Mouse (Mus musculus): ENCODE data around the gene Lamb1. TPM values are rescaled to one million over a fixed set of nuclear protein-coding genes. Genes with fewer than 3 reads are reported as not detected.

The Lamb1 gene
- polyA plus RNA-seq, 1 experiment from 2014 or later, result 17.8 TPM

- Histone ChIP-seq H3K27me3 (ENCODE audit: low read depth, poor library complexity, severe bottlenecking) (no peaks in the 10 kb centered on the region), H3K4me1 (peaks cover 8% of the 10 kb centered on the region), H3K36me3 (no peaks in the 10 kb centered on the region), H3K9me3 (replicated peaks) (no peaks in the 10 kb centered on the region), H3K4me3 (no peak overlapping the region), H3K27ac (replicated peaks) (no peak overlapping the region)
- WGBS, result 80% methylated on average over 4 of the region's 4 CpGs
- DNase-seq (ENCODE audit: low spot score), result no peak
Measured at GRCm38 (mm10) chr12:31239798-31240197, 25.2 kb upstream of the Lamb1 start.

- Histone ChIP-seq H3K9me3 (replicated peaks) (no peaks in the 10 kb centered on the region), H3K36me3 (no peaks in the 10 kb centered on the region), H3K27ac (replicated peaks) (no peak within 1 kb of the TSS), H3K4me3 (no peak within 1 kb of the TSS), H3K27me3 (ENCODE audit: low read depth, poor library complexity, severe bottlenecking) (no peaks in the 10 kb centered on the region), H3K4me1 (peaks cover 8% of the 10 kb centered on the region)
- DNase-seq (ENCODE audit: low spot score), result no peak
- WGBS, result 87% methylated on average over 5 of the region's 5 CpGs
Measured at GRCm38 (mm10) chr12:31240470-31240869, 24.6 kb upstream of the Lamb1 start, which contains the start of gene Gm6993. TSS of gene Gm6993 (plus strand) at chr12:31240770.

- Histone ChIP-seq H3K27ac (replicated peaks) (no peak overlapping the region), H3K9me3 (replicated peaks) (no peaks in the 10 kb centered on the region), H3K4me3 (no peak overlapping the region), H3K4me1 (peaks cover 15% of the 10 kb centered on the region), H3K27me3 (ENCODE audit: low read depth, poor library complexity, severe bottlenecking) (no peaks in the 10 kb centered on the region), H3K36me3 (no peaks in the 10 kb centered on the region)
- no peak for DNase-seq (ENCODE audit: low spot score)
- WGBS, result 85% methylated on average over 6 of the region's 6 CpGs
Measured at GRCm38 (mm10) chr12:31241595-31242342, 23.3 kb upstream of the Lamb1 start.

DNA sequence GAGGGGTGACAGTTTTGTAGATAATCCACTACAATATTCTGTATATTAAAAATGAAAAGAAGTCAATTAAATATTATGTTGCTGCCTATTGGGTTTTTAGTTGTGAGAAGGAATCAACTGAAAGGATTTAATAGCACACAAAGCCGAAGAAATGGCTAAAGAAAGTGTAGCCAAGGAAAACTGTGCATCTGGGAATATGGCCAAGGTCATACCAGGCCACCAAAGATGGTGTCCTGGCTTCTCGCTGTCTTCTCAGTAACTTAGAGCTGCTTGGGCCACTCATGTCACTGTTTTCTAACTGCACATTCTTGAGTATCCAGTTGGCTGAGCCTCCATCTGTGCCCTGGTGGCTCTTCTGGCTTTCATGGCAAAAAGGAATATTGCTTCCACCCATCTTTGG lies 21.0 kb upstream of the Lamb1 start:
- Histone ChIP-seq H3K27ac (replicated peaks) (no peak overlapping the region), H3K4me1 (peaks cover 17% of the 10 kb centered on the region), H3K9me3 (replicated peaks) (no peaks in the 10 kb centered on the region), H3K27me3 (ENCODE audit: low read depth, poor library complexity, severe bottlenecking) (no peaks in the 10 kb centered on the region), H3K4me3 (no peak overlapping the region), H3K36me3 (no peaks in the 10 kb centered on the region)
- WGBS, result 97% methylated on average over 2 of the region's 2 CpGs
- DNase-seq (ENCODE audit: low spot score), result no peak

DNA sequence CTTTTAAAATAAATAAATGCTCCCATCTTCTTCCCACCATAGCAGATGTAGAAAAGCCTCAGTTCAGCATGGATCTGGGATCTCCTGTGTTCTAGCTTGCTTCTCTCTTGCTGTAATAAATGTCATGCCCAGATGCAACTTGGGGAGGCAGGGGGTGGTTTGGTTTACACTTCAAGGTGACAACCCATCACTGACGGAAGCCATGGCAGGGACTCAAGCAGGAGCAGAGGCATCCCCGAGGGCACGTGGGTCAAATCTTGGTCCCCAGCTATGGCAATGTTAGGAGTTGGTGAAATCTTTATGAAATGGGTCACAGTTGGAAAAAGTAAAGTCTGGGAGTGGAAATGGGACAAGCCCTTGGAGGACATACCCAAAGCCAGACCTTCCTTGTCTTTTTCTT lies 20.3 kb upstream of the Lamb1 start:
- Histone ChIP-seq H3K4me3 (no peak overlapping the region), H3K27me3 (ENCODE audit: low read depth, poor library complexity, severe bottlenecking) (no peaks in the 10 kb centered on the region), H3K27ac (replicated peaks) (no peak overlapping the region), H3K9me3 (replicated peaks) (no peaks in the 10 kb centered on the region), H3K36me3 (no peaks in the 10 kb centered on the region), H3K4me1 (peaks cover 17% of the 10 kb centered on the region)
- WGBS, result 88% methylated on average over 3 of the region's 3 CpGs
- DNase-seq (ENCODE audit: low spot score), result no peak

GRCm38 (mm10) chr12:31246153-31246552 lies 18.9 kb upstream of the Lamb1 start:
- Histone ChIP-seq H3K9me3 (replicated peaks) (no peaks in the 10 kb centered on the region), H3K27me3 (ENCODE audit: low read depth, poor library complexity, severe bottlenecking) (no peaks in the 10 kb centered on the region), H3K36me3 (no peaks in the 10 kb centered on the region), H3K4me1 (peaks cover 17% of the 10 kb centered on the region), H3K27ac (replicated peaks) (0 out of 2 replicates have a peak overlapping the region, but pooled peaks have one; percentile 38), H3K4me3 (no peak overlapping the region)
- WGBS, result 71% methylated on average over 3 of the region's 3 CpGs
- no peak for DNase-seq (ENCODE audit: low spot score)

- no peak for DNase-seq (ENCODE audit: low spot score)
- Histone ChIP-seq H3K27ac (replicated peaks) (0 out of 2 replicates have a peak overlapping the region, but pooled peaks have one; percentile 38), H3K36me3 (no peaks in the 10 kb centered on the region), H3K4me3 (no peak overlapping the region), H3K27me3 (ENCODE audit: low read depth, poor library complexity, severe bottlenecking) (no peaks in the 10 kb centered on the region), H3K9me3 (replicated peaks) (no peaks in the 10 kb centered on the region), H3K4me1 (peaks cover 17% of the 10 kb centered on the region)
- 33% methylated on average over 3 of the region's 3 CpGs for WGBS
Measured at GRCm38 (mm10) chr12:31246615-31247014, 18.4 kb upstream of the Lamb1 start.

- H3K4me3 ChIP-seq, result no peak overlapping the region
- no peaks in the 10 kb centered on the region for H3K9me3 ChIP-seq (replicated peaks)
- DNase-seq (ENCODE audit: low spot score), result no peak
- no peak overlapping the region for H3K27ac ChIP-seq (replicated peaks)
- H3K36me3 ChIP-seq, result no peaks in the 10 kb centered on the region
- H3K4me1 ChIP-seq, result peaks cover 17% of the 10 kb centered on the region
- H3K27me3 ChIP-seq (ENCODE audit: low read depth, poor library complexity, severe bottlenecking), result no peaks in the 10 kb centered on the region
- 65% methylated on average over 3 of the region's 3 CpGs for WGBS
Measured at GRCm38 (mm10) chr12:31248165-31248564, 16.9 kb upstream of the Lamb1 start.

- H3K4me1 ChIP-seq, result peaks cover 17% of the 10 kb centered on the region
- no peak overlapping the region for H3K4me3 ChIP-seq
- no peaks in the 10 kb centered on the region for H3K9me3 ChIP-seq (replicated peaks)
- no peak overlapping the region for H3K27ac ChIP-seq (replicated peaks)
- 49% methylated on average over 10 of the region's 10 CpGs for WGBS
- H3K36me3 ChIP-seq, result no peaks in the 10 kb centered on the region
- no peaks in the 10 kb centered on the region for H3K27me3 ChIP-seq (ENCODE audit: low read depth, poor library complexity, severe bottlenecking)
- no peak for DNase-seq (ENCODE audit: low spot score)
Measured at GRCm38 (mm10) chr12:31248681-31249080, 16.4 kb upstream of the Lamb1 start.

GRCm38 (mm10) chr12:31252259-31252658 lies 12.8 kb upstream of the Lamb1 start:
- Histone ChIP-seq H3K36me3 (no peaks in the 10 kb centered on the region), H3K4me3 (no peak overlapping the region)
- WGBS, result 75% methylated on average over 4 of the region's 4 CpGs

GRCm38 (mm10) chr12:31254978-31255377 lies 10.1 kb upstream of the Lamb1 start:
- DNase-seq (ENCODE audit: low spot score), result no peak
- H3K4me3 ChIP-seq, result no peak overlapping the region
- no peaks in the 10 kb centered on the region for H3K4me1 ChIP-seq
- H3K36me3 ChIP-seq, result no peaks in the 10 kb centered on the region
- no peaks in the 10 kb centered on the region for H3K27me3 ChIP-seq (ENCODE audit: low read depth, poor library complexity, severe bottlenecking)
- no peaks in the 10 kb centered on the region for H3K9me3 ChIP-seq (replicated peaks)
- H3K27ac ChIP-seq (replicated peaks), result no peak overlapping the region
- 88% methylated on average over 8 of the region's 8 CpGs for WGBS

More at GRCm38 (mm10) chr12:31252259-31252658, 12.8 kb upstream of the Lamb1 start:
- H3K9me3 ChIP-seq (replicated peaks), result no peaks in the 10 kb centered on the region
- no peak for DNase-seq (ENCODE audit: low spot score)
- H3K27me3 ChIP-seq (ENCODE audit: low read depth, poor library complexity, severe bottlenecking), result no peaks in the 10 kb centered on the region
- no peak overlapping the region for H3K27ac ChIP-seq (replicated peaks)
- peaks cover 9% of the 10 kb centered on the region for H3K4me1 ChIP-seq

DNA sequence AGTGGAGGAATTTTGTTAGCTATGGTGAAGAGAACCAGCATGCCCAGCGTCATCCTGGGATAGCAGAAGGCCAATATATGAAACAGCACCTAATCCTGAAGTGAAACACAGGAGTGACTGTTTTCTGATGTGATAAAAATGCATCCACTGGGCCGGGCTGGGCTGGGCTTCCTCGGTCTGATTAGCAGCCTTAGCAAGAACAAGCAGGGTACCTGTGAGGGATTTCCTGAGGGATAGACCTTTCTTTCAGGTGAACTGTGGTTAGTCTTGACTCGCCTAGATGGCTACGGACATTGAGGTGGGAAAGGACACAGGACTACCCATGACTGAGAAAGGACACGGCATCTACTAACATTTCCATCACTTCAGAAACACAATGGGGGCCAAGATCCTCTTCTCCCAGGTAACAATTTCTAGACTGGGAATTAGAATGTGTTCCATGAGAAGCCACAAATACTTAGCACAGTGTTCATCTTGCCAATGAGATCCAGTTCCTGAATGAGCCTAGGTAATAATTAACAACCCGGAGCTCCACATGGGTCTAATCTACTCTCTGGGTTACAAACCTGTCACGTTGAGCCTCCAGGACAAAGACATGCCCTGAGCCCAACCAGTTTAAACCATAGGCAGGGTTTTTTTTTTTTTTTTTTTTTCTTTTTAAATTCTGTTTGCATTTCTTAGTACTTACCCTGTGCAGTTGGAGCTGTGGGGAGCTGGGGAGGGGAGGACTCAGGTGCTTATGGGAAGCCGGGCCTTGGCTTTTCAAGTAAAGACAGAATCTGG lies 8.7 kb upstream of the Lamb1 start:
- Histone ChIP-seq H3K4me3 (no peak overlapping the region), H3K9me3 (replicated peaks) (no peaks in the 10 kb centered on the region), H3K27me3 (ENCODE audit: low read depth, poor library complexity, severe bottlenecking) (no peaks in the 10 kb centered on the region), H3K36me3 (no peaks in the 10 kb centered on the region), H3K4me1 (no peaks in the 10 kb centered on the region), H3K27ac (replicated peaks) (no peak overlapping the region)
- DNase-seq (ENCODE audit: low spot score), result no peak
- 82% methylated on average over 9 of the region's 9 CpGs for WGBS

- 95% methylated on average over 3 of the region's 3 CpGs for WGBS
- no peak overlapping the region for H3K4me3 ChIP-seq
- H3K27me3 ChIP-seq (ENCODE audit: low read depth, poor library complexity, severe bottlenecking), result peaks cover 51% of the 10 kb centered on the region
- peaks cover 23% of the 10 kb centered on the region for H3K4me1 ChIP-seq
- no peak for DNase-seq (ENCODE audit: low spot score)
- H3K27ac ChIP-seq (replicated peaks), result no peak overlapping the region
- no peaks in the 10 kb centered on the region for H3K36me3 ChIP-seq
- H3K9me3 ChIP-seq (replicated peaks), result no peaks in the 10 kb centered on the region
Measured at GRCm38 (mm10) chr12:31261882-31262281, 3.2 kb upstream of the Lamb1 start.

Data from midbrain, embryonic 10.5 days (tissue).